Mouse (Mus musculus) granulocyte monocyte progenitor cell, adult 5-6 weeks (primary cell): ENCODE measurements at regions not wholly inside any gene's neighbourhood (a gene's known extent, or its start where the extent isn't known, plus 50 kb on each side); places are given as distances from the start of the nearest gene placed in this dataset.

Experiments
- ATAC-seq: replicated peaks from 2 replicates; pipeline ENCODE4 v1.8.0; 2016; ENCODE audit warnings: mild to moderate bottlenecking, moderate TSS enrichment, inconsistent platforms; ENCODE audit not compliant: poor library complexity, severe bottlenecking

- ATAC-seq, result no peak
These were observed 347.9 kb upstream of the Epha3 start for GRCm38 (mm10) chr16:64211895-64212294.

- ATAC-seq, result no peak
These were observed 302.9 kb upstream of the Epha3 start for GRCm38 (mm10) chr16:64166676-64167407.

GRCm38 (mm10) chr16:64166036-64166435 is 302.1 kb upstream of the Epha3 start:
- ATAC-seq, result no peak

- no peak for ATAC-seq
These were observed 281.9 kb upstream of the Epha3 start for GRCm38 (mm10) chr16:64145687-64146535.
